Mouse (Mus musculus) spleen, adult 18-20 months (tissue): ENCODE data around the gene Tbc1d1.

Experiments
- DNase-seq, 2 experiments: peaks; one replicate each; pipeline ENCODE4 v3.0.0; 2022; ENCODE audit warnings: mixed read lengths in 2 of 2

Gene Tbc1d1

GRCm38 (mm10) chr5:64238894-64239652 is 83.0 kb downstream of the Tbc1d1 start:
- DNase-seq: no peak

GRCm38 (mm10) chr5:64240941-64241682 is 85.0 kb downstream of the Tbc1d1 start:
- no peak for DNase-seq

- no peak for DNase-seq
These were observed 85.8 kb downstream of the Tbc1d1 start for GRCm38 (mm10) chr5:64241867-64242266.

GRCm38 (mm10) chr5:64242795-64243455 is 86.8 kb downstream of the Tbc1d1 start:
- DNase-seq: no peak

GRCm38 (mm10) chr5:64243666-64244065 is 87.6 kb downstream of the Tbc1d1 start:
- no peak for DNase-seq

GRCm38 (mm10) chr5:64244283-64244682 is 88.2 kb downstream of the Tbc1d1 start:
- DNase-seq: no peak

- no peak for DNase-seq
These were observed 88.6 kb downstream of the Tbc1d1 start for GRCm38 (mm10) chr5:64244745-64245144.

- DNase-seq: no peak
These were observed 95.3 kb downstream of the Tbc1d1 start for GRCm38 (mm10) chr5:64251435-64251834.

- no peak for DNase-seq
These were observed 98.2 kb downstream of the Tbc1d1 start for GRCm38 (mm10) chr5:64254278-64254677.

- DNase-seq: no peak
These were observed 98.9 kb downstream of the Tbc1d1 start for GRCm38 (mm10) chr5:64254988-64255387.

GRCm38 (mm10) chr5:64263348-64263747 is 107.2 kb downstream of the Tbc1d1 start:
- no peak for DNase-seq

- DNase-seq: no peak
These were observed 107.9 kb downstream of the Tbc1d1 start for GRCm38 (mm10) chr5:64263898-64264478.

- peak in 1 of 2 experiments; percentile 66 for DNase-seq
These were observed 109.0 kb downstream of the Tbc1d1 start for GRCm38 (mm10) chr5:64265145-64265544.

- no peak for DNase-seq
These were observed 109.8 kb downstream of the Tbc1d1 start for GRCm38 (mm10) chr5:64265906-64266305.

- DNase-seq: no peak
These were observed 110.4 kb downstream of the Tbc1d1 start for GRCm38 (mm10) chr5:64266534-64266933.

- DNase-seq: no peak
These were observed 111.2 kb downstream of the Tbc1d1 start for GRCm38 (mm10) chr5:64267279-64267678.

GRCm38 (mm10) chr5:64269669-64270068 is 113.6 kb downstream of the Tbc1d1 start:
- no peak for DNase-seq

- no peak for DNase-seq
These were observed 117.4 kb downstream of the Tbc1d1 start for GRCm38 (mm10) chr5:64273517-64273916.

- DNase-seq: no peak
These were observed 118.2 kb downstream of the Tbc1d1 start for GRCm38 (mm10) chr5:64274296-64274695.

GRCm38 (mm10) chr5:64274738-64275451 is 118.8 kb downstream of the Tbc1d1 start:
- DNase-seq: peak in 1 of 2 experiments; percentile 41

- DNase-seq: no peak
These were observed 121.6 kb downstream of the Tbc1d1 start for GRCm38 (mm10) chr5:64277646-64278191.

- no peak for DNase-seq
These were observed 123.6 kb downstream of the Tbc1d1 start for GRCm38 (mm10) chr5:64279668-64280067.
